Mouse (Mus musculus) adipose tissue, adult 10 weeks (tissue): Measurements from ENCODE around the gene Slc22a23. TPM values are rescaled to one million over a fixed set of nuclear protein-coding genes. Genes with fewer than 3 reads are reported as not detected.

ENCODE experiments used
- polyA plus RNA-seq: library from polyadenylated mRNA; stranded (reverse); fragments of 350-450 nt; fragmentation: Illumina TruSeq; extraction: RNeasy Lipid Tissue Mini Kit (QIAGEN cat#74804); gene quantifications from one replicate; pipeline ENCODE4 v1.2.3, GENCODE M21; 2014; ENCODE audit warnings: low read depth, low replicate concordance

Slc22a23 gene
- 9.2 TPM for polyA plus RNA-seq

GRCm38 (mm10) chr13:34345128-34346085, at the start of gene Slc22a23:
Gene Slc22a23, minus strand, starts transcription at chr13:34345182.

GRCm38 (mm10) chr13:34162491-34163303, 182.3 kb downstream of the Slc22a23 start, which contains the start of gene Psmg4:
Gene Psmg4, plus strand, starts transcription at chr13:34162964.

GRCm38 (mm10) chr13:34130226-34130731, 214.7 kb downstream of the Slc22a23 start, which contains the start of gene Tubb2b:
Gene Tubb2b, minus strand, starts transcription at chr13:34130466.

Other genes starting within 250 kb of the Slc22a23 start
- 27.3 TPM for gene Tubb2b, start 214.7 kb downstream of the Slc22a23 start, polyA plus RNA-seq
- 32.0 TPM for gene Psmg4, start 182.2 kb downstream of the Slc22a23 start, polyA plus RNA-seq